Mouse (Mus musculus) forebrain, embryonic 14.5 days (tissue): ENCODE data around the gene Gatad2b. TPM values are rescaled to one million over a fixed set of nuclear protein-coding genes. Genes with fewer than 3 reads are reported as not detected.
A peak's percentile ranks its signal among the peaks of the same experiment; 100 is the strongest.

Experiments used
- ATAC-seq: fragments of 200-750 bp; cut with Nextera tagmentation; 2 replicates; pipeline ENCODE4 v1.8.0; 2017; ENCODE audit warnings: mild to moderate bottlenecking, moderate library complexity
- DNase-seq: peaks from one replicate; pipeline ENCODE4 v3.0.0-alpha.2; 2015; ENCODE audit warnings: low spot score
- H3K27ac ChIP-seq: fragments of 300-500 bp; sonication (generic); 2 replicates; pipeline ENCODE4 v1.5.1; 2014; ENCODE audit warnings: low read depth, mild to moderate bottlenecking, control low read depth, low read length, moderate library complexity
- H3K27me3 ChIP-seq: fragments of 300-500 bp; sonication (generic); replicated peaks from 2 replicates; pipeline ENCODE4 v1.6.1; 2014; ENCODE audit warnings: low read length, control low read depth, mixed read lengths; ENCODE audit not compliant: control insufficient read depth, insufficient read depth
- H3K36me3 ChIP-seq: fragments of 300-500 bp; sonication (generic); 2 replicates; pipeline ENCODE4 v1.6.1; 2014; ENCODE audit warnings: low read length, control low read depth; ENCODE audit not compliant: control insufficient read depth, insufficient read depth
- H3K4me1 ChIP-seq: fragments of 300-500 bp; sonication (generic); 2 replicates; pipeline ENCODE4 v1.6.1; 2014; ENCODE audit warnings: antibody characterized with exemption, low read length, control low read depth; ENCODE audit not compliant: control insufficient read depth, insufficient read depth
- H3K4me2 ChIP-seq: fragments of 300-500 bp; sonication (generic); 2 replicates; pipeline ENCODE4 v1.6.1; 2014; ENCODE audit warnings: mild to moderate bottlenecking, control low read depth, low read length
- H3K4me3 ChIP-seq: fragments of 300-500 bp; sonication (generic); 2 replicates; pipeline ENCODE4 v1.5.1; 2014; ENCODE audit warnings: low read depth, low read length, control low read depth
- H3K9ac ChIP-seq: fragments of 300-500 bp; sonication (generic); 2 replicates; pipeline ENCODE4 v1.6.1; 2014; ENCODE audit warnings: mild to moderate bottlenecking, low read length, control low read depth, moderate library complexity
- H3K9me3 ChIP-seq: fragments of 300-500 bp; sonication (generic); replicated peaks from 2 replicates; pipeline ENCODE4 v1.6.1; 2016; ENCODE audit warnings: low read length, control low read depth, mixed read lengths; ENCODE audit not compliant: control insufficient read depth
- WGBS: fragments of 180-500 bp; shearing (Covaris S2); extraction: QIAGEN DNeasy Blood & Tissue Kit; methylation state at CpG from one replicate; pipeline ENCODE4 v1.1.7; 2014; 5-methylcytosine and 5-hydroxymethylcytosine counted together
- polyA plus RNA-seq: library from polyadenylated mRNA; unstranded; fragments of >200 nt; fragmentation: Nextera tagmentation; extraction: Ambion mirVana; gene quantifications from 2 replicates; pipeline ENCODE4 v1.2.1, GENCODE M21; 2014

Gatad2b gene
- polyA plus RNA-seq, 1 experiment from 2014 or later: 14.4 TPM

- peaks cover 21% of the 10 kb centered on the region for H3K4me1 ChIP-seq
- H3K4me3 ChIP-seq: peak overlapping the region; percentile 68; the same call in 1 of the 2 replicates
- no peak overlapping the region for H3K27ac ChIP-seq
These were observed 95.2 kb downstream of the Gatad2b start for GRCm38 (mm10) chr3:90388192-90388591.

GRCm38 (mm10) chr3:90388726-90389510, 95.9 kb downstream of the Gatad2b start:
- H3K4me3 ChIP-seq: peak overlapping the region; percentile 68
- peak overlapping the region; percentile 91 for H3K9ac ChIP-seq
- peaks cover 46% of the 10 kb centered on the region for H3K36me3 ChIP-seq
- H3K27ac ChIP-seq: peak overlapping the region; percentile 85
- peak overlapping the region; percentile 95 for H3K4me2 ChIP-seq
- H3K9me3 ChIP-seq: no peaks in the 10 kb centered on the region
- H3K27me3 ChIP-seq: no peaks in the 10 kb centered on the region
- WGBS: 3% methylated on average over 53 of the region's 53 CpGs
- H3K4me1 ChIP-seq: peaks cover 21% of the 10 kb centered on the region
- ATAC-seq (peak; percentile 75), DNase-seq (peak; percentile 60)

More at GRCm38 (mm10) chr3:90388192-90388591, 95.2 kb downstream of the Gatad2b start:
- no peaks in the 10 kb centered on the region for H3K27me3 ChIP-seq
- 79% methylated on average over 4 of the region's 4 CpGs for WGBS
- H3K4me2 ChIP-seq: peak overlapping the region; percentile 95
- H3K36me3 ChIP-seq: peaks cover 38% of the 10 kb centered on the region
- ATAC-seq (no peak), DNase-seq (no peak)
- no peaks in the 10 kb centered on the region for H3K9me3 ChIP-seq
- peak overlapping the region; percentile 91; the same call in 1 of the 2 replicates for H3K9ac ChIP-seq

GRCm38 (mm10) chr3:90389511-90390490, 96.8 kb downstream of the Gatad2b start, which contains the start of gene Slc27a3:
Gene Slc27a3 (minus strand): TSS chr3:90389938.
- Histone ChIP-seq H3K9me3 (no peaks in the 10 kb centered on the region), H3K4me1 (peaks cover 21% of the 10 kb centered on the region), H3K9ac (peak within 1 kb of the TSS; percentile 91), H3K27me3 (no peaks in the 10 kb centered on the region), H3K4me2 (peak within 1 kb of the TSS; percentile 95), H3K4me3 (peak within 1 kb of the TSS; percentile 68), H3K27ac (peak within 1 kb of the TSS; percentile 85), H3K36me3 (peaks cover 55% of the 10 kb centered on the region)
- ATAC-seq (peak; percentile 68), DNase-seq (peak; percentile 62)
- WGBS: 1% methylated on average over 55 of the region's 55 CpGs

- Histone ChIP-seq H3K36me3 (peaks cover 62% of the 10 kb centered on the region), H3K4me3 (no peak overlapping the region), H3K4me2 (no peak overlapping the region), H3K27me3 (no peaks in the 10 kb centered on the region), H3K27ac (no peak overlapping the region), H3K9me3 (no peaks in the 10 kb centered on the region), H3K9ac (no peak overlapping the region), H3K4me1 (peaks cover 21% of the 10 kb centered on the region)
- WGBS: 78% methylated on average over 4 of the region's 4 CpGs
- DNase-seq: no peak
- ATAC-seq: no peak
These were observed 98.0 kb downstream of the Gatad2b start for GRCm38 (mm10) chr3:90391004-90391403.

- H3K4me2 ChIP-seq: no peak overlapping the region
- no peak overlapping the region for H3K9ac ChIP-seq
- 96% methylated on average over 8 of the region's 8 CpGs for WGBS
- H3K4me1 ChIP-seq: peaks cover 21% of the 10 kb centered on the region
- no peaks in the 10 kb centered on the region for H3K9me3 ChIP-seq
- DNase-seq: no peak
- H3K27me3 ChIP-seq: no peaks in the 10 kb centered on the region
- no peak for ATAC-seq
- H3K36me3 ChIP-seq: peaks cover 63% of the 10 kb centered on the region
- no peak overlapping the region for H3K4me3 ChIP-seq
- H3K27ac ChIP-seq: no peak overlapping the region
These were observed 99.0 kb downstream of the Gatad2b start for GRCm38 (mm10) chr3:90391941-90392340.

GRCm38 (mm10) chr3:90392661-90393060, 99.7 kb downstream of the Gatad2b start:
- Histone ChIP-seq H3K27ac (no peak overlapping the region), H3K9ac (no peak overlapping the region), H3K9me3 (no peaks in the 10 kb centered on the region), H3K4me2 (no peak overlapping the region), H3K4me3 (no peak overlapping the region), H3K27me3 (no peaks in the 10 kb centered on the region), H3K36me3 (peaks cover 70% of the 10 kb centered on the region), H3K4me1 (peaks cover 16% of the 10 kb centered on the region)
- ATAC-seq (no peak), DNase-seq (no peak)
- WGBS: 89% methylated on average over 3 of the region's 3 CpGs

GRCm38 (mm10) chr3:90395629-90396028, 102.7 kb downstream of the Gatad2b start:
- WGBS: 89% methylated on average over 3 of the region's 3 CpGs
- H3K36me3 ChIP-seq: peaks cover 95% of the 10 kb centered on the region

GRCm38 (mm10) chr3:90400993-90401392, 108.0 kb downstream of the Gatad2b start:
- Histone ChIP-seq H3K4me3 (no peak overlapping the region), H3K27ac (no peak overlapping the region), H3K4me2 (no peak overlapping the region), H3K4me1 (no peaks in the 10 kb centered on the region), H3K27me3 (no peaks in the 10 kb centered on the region), H3K9ac (no peak overlapping the region), H3K9me3 (no peaks in the 10 kb centered on the region), H3K36me3 (peaks cover 96% of the 10 kb centered on the region)
- ATAC-seq (no peak), DNase-seq (no peak)
- 80% methylated on average over 4 of the region's 4 CpGs for WGBS

More at GRCm38 (mm10) chr3:90395629-90396028, 102.7 kb downstream of the Gatad2b start:
- Histone ChIP-seq H3K9ac (no peak overlapping the region), H3K4me1 (no peaks in the 10 kb centered on the region), H3K4me2 (no peak overlapping the region), H3K9me3 (no peaks in the 10 kb centered on the region), H3K27me3 (no peaks in the 10 kb centered on the region), H3K4me3 (no peak overlapping the region), H3K27ac (no peak overlapping the region)
- DNase-seq (no peak), ATAC-seq (no peak)
